Mouse (Mus musculus): ENCODE measurements around the gene Chd2. TPM values are rescaled to one million over a fixed set of nuclear protein-coding genes. Genes with fewer than 3 reads are reported as not detected.
"Not testable (repeated sequence)": the region's sequence is repeated elsewhere in the genome, so short reads cannot be mapped to it uniquely, and the experiment has no call there.

The Chd2 gene
- total and polyA plus RNA-seq, 2 experiments, result 20.1 to 40.0 TPM

GRCm38 (mm10) chr7:73531506-73532093, 10.0 kb downstream of the Chd2 start:
- TF ChIP-seq POLR2A (IDR thresholded peaks at IDR 0.05; ENCODE audit: extremely low read depth, insufficient read depth, low read length) (no peak), CTCF (IDR thresholded peaks at IDR 0.05; ENCODE audit: low read depth, low read length) (no peak)
- H3K9ac ChIP-seq (ENCODE audit: low read depth, low read length), result no peak overlapping the region
- H3K36me3 ChIP-seq (ENCODE audit: control insufficient read depth, insufficient read depth, low read length), result peaks cover 17% of the 10 kb centered on the region
- DNase-seq (ENCODE audit: extremely low read depth, low read depth, low spot score), result no peak
- no peak overlapping the region for H3K4me3 ChIP-seq (ENCODE audit: insufficient read depth, low read depth, low read length)
- H3K27ac ChIP-seq (replicated peaks; ENCODE audit: insufficient read depth, low read depth, low read length), result peak overlapping the region; percentile 38; the same call in 1 of the 2 replicates
- H3K79me2 ChIP-seq (ENCODE audit: control insufficient read depth, insufficient read depth, low read length), result peaks cover 63% of the 10 kb centered on the region; the same call in 1 of the 2 replicates
- no peaks in the 10 kb centered on the region for H3K27me3 ChIP-seq (ENCODE audit: control insufficient read depth, insufficient read depth, low read length)
- H3K4me1 ChIP-seq (ENCODE audit: control insufficient read depth, insufficient read depth, low read length), result peaks cover 42% of the 10 kb centered on the region
- 62% methylated on average over 7 of the region's 7 CpGs for WGBS

DNA sequence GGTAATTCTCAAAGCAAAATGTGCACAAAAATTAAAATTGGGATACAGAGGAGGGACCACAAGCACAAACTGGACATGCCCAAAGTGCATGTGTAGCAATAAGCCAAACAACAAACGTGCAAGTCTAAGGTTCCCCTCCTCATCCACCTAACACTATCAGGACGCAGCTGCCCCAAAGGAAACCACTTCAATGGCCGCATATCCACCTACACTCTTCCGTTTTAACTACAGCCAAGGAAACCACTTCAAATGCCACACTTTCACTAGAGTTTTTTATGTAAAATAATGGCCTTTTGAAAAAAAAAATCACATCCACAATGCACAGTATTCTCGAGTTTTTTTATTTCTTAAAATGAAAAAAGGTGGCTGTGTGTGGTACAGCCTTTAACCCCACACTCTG, 10.8 kb downstream of the Chd2 start:
- peak overlapping the region; percentile 12; the same call in 1 of the 2 replicates for H3K27ac ChIP-seq (replicated peaks; ENCODE audit: insufficient read depth, low read depth, low read length)
- DNase-seq (ENCODE audit: extremely low read depth, low read depth, low spot score), result no peak
- H3K4me1 ChIP-seq (ENCODE audit: control insufficient read depth, insufficient read depth, low read length), result peaks cover 41% of the 10 kb centered on the region
- H3K9ac ChIP-seq (ENCODE audit: low read depth, low read length), result no peak overlapping the region
- 55% methylated on average over 5 of the region's 5 CpGs for WGBS
- H3K36me3 ChIP-seq (ENCODE audit: control insufficient read depth, insufficient read depth, low read length), result peaks cover 19% of the 10 kb centered on the region
- no peak overlapping the region for H3K4me3 ChIP-seq (ENCODE audit: insufficient read depth, low read depth, low read length)
- no peaks in the 10 kb centered on the region for H3K27me3 ChIP-seq (ENCODE audit: control insufficient read depth, insufficient read depth, low read length)
- peaks cover 62% of the 10 kb centered on the region; the same call in 1 of the 2 replicates for H3K79me2 ChIP-seq (ENCODE audit: control insufficient read depth, insufficient read depth, low read length)
- TF ChIP-seq POLR2A (IDR thresholded peaks at IDR 0.05; ENCODE audit: extremely low read depth, insufficient read depth, low read length) (no peak), CTCF (IDR thresholded peaks at IDR 0.05; ENCODE audit: low read depth, low read length) (no peak)

DNA sequence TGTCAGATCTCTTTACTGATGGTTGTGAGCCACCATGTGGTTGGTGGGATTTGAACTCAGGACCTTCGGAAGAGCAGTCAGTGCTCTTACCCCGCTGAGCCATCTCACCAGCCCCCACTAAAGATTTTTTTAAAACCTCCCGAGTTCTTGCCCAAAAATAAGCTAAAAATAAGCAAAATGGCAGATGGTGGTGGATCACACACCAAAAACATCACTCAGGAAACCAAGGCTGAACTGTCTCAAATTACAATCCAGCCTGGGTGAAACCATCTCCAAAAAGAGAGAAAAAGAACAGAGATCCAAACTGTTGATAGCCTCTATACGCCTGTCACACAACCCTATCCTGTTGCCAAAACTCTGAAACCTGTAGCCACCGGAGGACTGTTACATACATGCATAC, 11.5 kb downstream of the Chd2 start:
- no peak for DNase-seq (ENCODE audit: extremely low read depth, low read depth, low spot score)
- TF ChIP-seq CTCF (IDR thresholded peaks at IDR 0.05; ENCODE audit: low read depth, low read length) (no peak), POLR2A (IDR thresholded peaks at IDR 0.05; ENCODE audit: extremely low read depth, insufficient read depth, low read length) (no peak)
- Histone ChIP-seq H3K79me2 (ENCODE audit: control insufficient read depth, insufficient read depth, low read length) (peaks cover 57% of the 10 kb centered on the region; the same call in 1 of the 2 replicates), H3K27ac (replicated peaks; ENCODE audit: insufficient read depth, low read depth, low read length) (no peak overlapping the region), H3K4me3 (ENCODE audit: insufficient read depth, low read depth, low read length) (no peak overlapping the region), H3K4me1 (ENCODE audit: control insufficient read depth, insufficient read depth, low read length) (peaks cover 41% of the 10 kb centered on the region), H3K36me3 (ENCODE audit: control insufficient read depth, insufficient read depth, low read length) (peaks cover 19% of the 10 kb centered on the region), H3K27me3 (ENCODE audit: control insufficient read depth, insufficient read depth, low read length) (no peaks in the 10 kb centered on the region), H3K9ac (ENCODE audit: low read depth, low read length) (no peak overlapping the region)
- WGBS, result 92% methylated on average over 5 of the region's 5 CpGs

- H3K9ac ChIP-seq (ENCODE audit: low read depth, low read length), result no peak overlapping the region
- H3K4me1 ChIP-seq (ENCODE audit: control insufficient read depth, insufficient read depth, low read length), result peaks cover 44% of the 10 kb centered on the region
- H3K79me2 ChIP-seq (ENCODE audit: control insufficient read depth, insufficient read depth, low read length), result peaks cover 53% of the 10 kb centered on the region; the same call in 1 of the 2 replicates
- peaks cover 19% of the 10 kb centered on the region for H3K36me3 ChIP-seq (ENCODE audit: control insufficient read depth, insufficient read depth, low read length)
- no peaks in the 10 kb centered on the region for H3K27me3 ChIP-seq (ENCODE audit: control insufficient read depth, insufficient read depth, low read length)
- no peak overlapping the region for H3K4me3 ChIP-seq (ENCODE audit: insufficient read depth, low read depth, low read length)
- H3K27ac ChIP-seq (replicated peaks; ENCODE audit: insufficient read depth, low read depth, low read length), result no peak overlapping the region
- 72% methylated on average over 6 of the region's 6 CpGs for WGBS
- no peak for DNase-seq (ENCODE audit: extremely low read depth, low read depth, low spot score)
- TF ChIP-seq POLR2A (IDR thresholded peaks at IDR 0.05; ENCODE audit: extremely low read depth, insufficient read depth, low read length), result no peak
- TF ChIP-seq CTCF (IDR thresholded peaks at IDR 0.05; ENCODE audit: low read depth, low read length), result no peak
Observed at GRCm38 (mm10) chr7:73529261-73529660, 12.4 kb downstream of the Chd2 start.

DNA sequence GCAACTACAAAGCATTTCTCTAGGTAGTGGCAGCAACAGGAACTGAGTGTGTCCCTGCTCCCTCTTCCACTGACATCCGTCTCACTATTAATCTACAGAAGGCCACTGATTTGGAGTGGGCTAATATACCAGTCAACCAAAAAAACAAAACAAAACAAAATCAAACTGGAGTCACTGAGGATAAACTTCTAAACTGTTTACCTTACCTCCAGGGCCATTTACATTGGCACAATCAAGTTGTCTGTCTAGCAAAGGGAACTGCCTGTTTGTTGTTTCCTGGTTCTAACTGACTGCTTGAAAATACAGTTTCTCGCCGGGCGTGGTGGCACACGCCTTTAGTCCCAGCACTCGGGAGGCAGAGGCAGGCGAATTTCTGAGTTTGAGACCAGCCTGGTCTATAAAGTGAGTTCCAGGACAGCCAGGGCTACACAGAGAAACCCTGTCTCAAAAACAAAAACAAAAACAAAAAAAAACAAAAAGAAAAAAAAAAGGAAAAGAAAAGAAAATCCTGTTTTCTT, 13.2 kb downstream of the Chd2 start:
- peaks cover 48% of the 10 kb centered on the region; the same call in 1 of the 2 replicates for H3K79me2 ChIP-seq (ENCODE audit: control insufficient read depth, insufficient read depth, low read length)
- 27% methylated on average over 7 of the region's 7 CpGs for WGBS
- peaks cover 38% of the 10 kb centered on the region for H3K4me1 ChIP-seq (ENCODE audit: control insufficient read depth, insufficient read depth, low read length)
- DNase-seq (ENCODE audit: extremely low read depth, low read depth, low spot score), result peak; percentile 56
- H3K27ac ChIP-seq (replicated peaks; ENCODE audit: insufficient read depth, low read depth, low read length), result peak overlapping the region; percentile 36
- not testable (repeated sequence) for H3K4me3 ChIP-seq (ENCODE audit: insufficient read depth, low read depth, low read length); H3K27me3 ChIP-seq (ENCODE audit: control insufficient read depth, insufficient read depth, low read length); H3K9ac ChIP-seq (ENCODE audit: low read depth, low read length)
- peaks cover 20% of the 10 kb centered on the region for H3K36me3 ChIP-seq (ENCODE audit: control insufficient read depth, insufficient read depth, low read length)

- peaks cover 20% of the 10 kb centered on the region for H3K36me3 ChIP-seq (ENCODE audit: control insufficient read depth, insufficient read depth, low read length)
- TF ChIP-seq POLR2A (IDR thresholded peaks at IDR 0.05; ENCODE audit: extremely low read depth, insufficient read depth, low read length) (no peak), CTCF (IDR thresholded peaks at IDR 0.05; ENCODE audit: low read depth, low read length) (no peak)
- no peak overlapping the region for H3K27ac ChIP-seq (replicated peaks; ENCODE audit: insufficient read depth, low read depth, low read length)
- no peak for DNase-seq (ENCODE audit: extremely low read depth, low read depth, low spot score)
- peaks cover 41% of the 10 kb centered on the region; the same call in 1 of the 2 replicates for H3K79me2 ChIP-seq (ENCODE audit: control insufficient read depth, insufficient read depth, low read length)
- 85% methylated on average over 4 of the region's 4 CpGs for WGBS
- no peak overlapping the region for H3K4me3 ChIP-seq (ENCODE audit: insufficient read depth, low read depth, low read length)
- no peak overlapping the region for H3K9ac ChIP-seq (ENCODE audit: low read depth, low read length)
- peaks cover 30% of the 10 kb centered on the region for H3K4me1 ChIP-seq (ENCODE audit: control insufficient read depth, insufficient read depth, low read length)
- no peaks in the 10 kb centered on the region for H3K27me3 ChIP-seq (ENCODE audit: control insufficient read depth, insufficient read depth, low read length)
Observed at GRCm38 (mm10) chr7:73527225-73527624, 14.4 kb downstream of the Chd2 start.

All from liver, adult 2 months (tissue).